Mouse (Mus musculus): ENCODE data around the gene Evi2b. TPM values are rescaled to one million over a fixed set of nuclear protein-coding genes. Genes with fewer than 3 reads are reported as not detected.

The Evi2b gene
- polyA plus RNA-seq, 2 experiments, result 2.5 to 4.6 TPM

DNA sequence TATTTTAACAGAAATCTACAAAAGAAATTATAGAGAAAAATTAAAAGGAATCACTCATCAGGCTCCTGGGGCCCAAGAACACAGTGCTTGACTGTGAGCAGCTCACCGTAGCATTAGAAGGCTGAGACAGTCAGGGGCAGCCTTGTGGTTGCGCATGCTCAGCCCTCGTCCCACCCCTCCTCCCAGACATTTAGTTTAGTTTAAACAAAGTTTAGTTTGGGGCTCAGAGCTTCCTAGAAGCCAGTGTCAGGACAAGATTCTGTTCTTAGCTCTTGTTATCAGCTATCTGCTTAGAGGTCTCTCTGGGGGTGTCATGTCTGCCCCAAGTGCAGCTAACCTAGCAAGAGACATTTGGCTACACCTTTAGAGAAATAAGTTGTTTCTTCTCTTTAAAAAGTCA, 5.0 kb upstream of the Evi2b start:
- Histone ChIP-seq H3K4me3 (replicated peaks; ENCODE audit: low read length) (no peak overlapping the region), H3K9me3 (ENCODE audit: control insufficient read depth, low read length) (no peaks in the 10 kb centered on the region), H3K27me3 (ENCODE audit: control insufficient read depth, insufficient read depth, low read length) (no peaks in the 10 kb centered on the region), H3K27ac (replicated peaks; ENCODE audit: low read depth, low read length) (no peak overlapping the region), H3K4me1 (ENCODE audit: control insufficient read depth, insufficient read depth, low read length) (no peaks in the 10 kb centered on the region), H3K36me3 (ENCODE audit: control insufficient read depth, insufficient read depth, low read length) (peaks cover 35% of the 10 kb centered on the region), H3K9ac (ENCODE audit: low read depth, low read length, severe bottlenecking) (no peak overlapping the region), H3K4me2 (replicated peaks; ENCODE audit: low read depth, low read length, severe bottlenecking) (no peak overlapping the region)
- 93% methylated on average over 3 of the region's 3 CpGs for WGBS
- no peak for TF ChIP-seq POLR2A (IDR thresholded peaks at IDR 0.05; ENCODE audit: borderline replicate concordance, extremely low read depth, insufficient read depth, insufficient read length)
- no peak for DNase-seq (ENCODE audit: low spot score)
- no peak for ATAC-seq (ENCODE audit: low FRiP score, low read depth)

DNA sequence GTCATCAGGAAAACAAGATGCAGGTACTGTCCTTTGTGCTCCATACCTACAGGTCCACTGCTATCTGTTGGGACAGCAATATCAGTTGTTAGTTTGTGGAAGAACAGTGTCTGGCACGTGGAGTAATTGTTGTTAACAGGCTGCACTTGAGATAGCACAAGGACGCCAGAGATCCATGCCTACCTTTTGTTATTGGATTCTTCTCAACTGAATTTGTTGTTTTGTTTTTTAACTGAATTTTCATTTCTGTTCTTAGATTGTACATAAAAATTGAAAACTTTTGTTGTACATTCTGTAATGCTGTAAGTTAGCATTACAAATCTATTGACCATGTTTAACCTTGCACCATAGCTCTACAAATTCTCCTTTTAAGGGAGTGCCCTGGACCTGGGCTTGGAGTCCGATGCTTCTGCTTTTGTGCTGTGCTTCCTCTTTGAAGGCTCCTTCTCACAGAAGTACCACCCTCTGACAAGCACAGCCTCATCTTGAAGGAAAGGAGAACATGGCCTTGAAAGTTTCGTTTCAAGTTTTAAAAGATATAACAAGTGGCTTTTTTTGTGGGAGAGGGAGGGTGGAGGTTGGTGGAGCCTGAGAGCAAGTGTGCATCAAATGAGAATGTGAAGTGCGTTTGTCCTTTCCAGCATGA, 4.3 kb upstream of the Evi2b start:
- WGBS, result 88% methylated on average over 5 of the region's 5 CpGs
- Histone ChIP-seq H3K9me3 (ENCODE audit: control insufficient read depth, low read length) (no peaks in the 10 kb centered on the region), H3K4me3 (replicated peaks; ENCODE audit: low read length) (no peak overlapping the region), H3K27me3 (ENCODE audit: control insufficient read depth, insufficient read depth, low read length) (no peaks in the 10 kb centered on the region), H3K9ac (ENCODE audit: low read depth, low read length, severe bottlenecking) (no peak overlapping the region), H3K4me2 (replicated peaks; ENCODE audit: low read depth, low read length, severe bottlenecking) (no peak overlapping the region), H3K36me3 (ENCODE audit: control insufficient read depth, insufficient read depth, low read length) (peaks cover 33% of the 10 kb centered on the region), H3K4me1 (ENCODE audit: control insufficient read depth, insufficient read depth, low read length) (no peaks in the 10 kb centered on the region), H3K27ac (replicated peaks; ENCODE audit: low read depth, low read length) (no peak overlapping the region)
- TF ChIP-seq POLR2A (IDR thresholded peaks at IDR 0.05; ENCODE audit: borderline replicate concordance, extremely low read depth, insufficient read depth, insufficient read length), result no peak
- ATAC-seq (ENCODE audit: low FRiP score, low read depth) (no peak), DNase-seq (ENCODE audit: low spot score) (no peak)

DNA sequence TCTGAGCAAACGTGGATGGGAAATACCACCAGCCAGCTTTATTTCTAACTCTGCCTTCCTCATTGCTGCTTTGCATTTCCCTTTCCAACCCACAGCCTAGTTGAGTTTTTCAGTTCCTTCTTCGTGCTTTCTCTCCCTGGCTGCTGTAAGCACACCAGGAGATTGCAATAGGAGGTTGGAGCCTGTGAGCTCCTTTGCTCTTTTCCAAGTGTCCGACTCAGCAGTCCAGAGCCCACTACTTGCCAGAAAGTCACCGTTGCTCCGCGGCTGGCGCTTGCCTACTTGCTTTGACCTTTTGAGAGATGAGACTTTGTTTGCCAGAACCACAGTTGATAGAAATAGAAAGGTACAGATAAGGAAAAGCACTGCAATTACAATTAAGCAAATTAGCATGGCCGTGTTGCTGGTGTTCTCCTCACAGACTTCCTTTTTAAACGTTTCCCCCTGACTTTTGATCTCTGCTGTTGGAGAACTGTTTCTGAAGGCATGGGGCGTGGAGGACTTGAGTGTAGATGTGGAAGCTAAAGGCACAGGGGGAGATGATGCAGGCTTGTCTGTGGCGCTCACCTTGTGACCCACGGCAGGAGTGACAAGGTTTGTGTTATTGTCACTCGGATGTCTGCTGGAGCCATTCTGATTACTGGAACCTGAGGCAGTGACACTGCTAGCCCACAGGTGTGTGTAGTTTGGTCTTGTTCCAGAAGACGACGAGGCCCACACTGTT, 3.6 kb upstream of the Evi2b start:
- 78% methylated on average over 15 of the region's 15 CpGs for WGBS
- DNase-seq (ENCODE audit: low spot score), result no peak

DNA sequence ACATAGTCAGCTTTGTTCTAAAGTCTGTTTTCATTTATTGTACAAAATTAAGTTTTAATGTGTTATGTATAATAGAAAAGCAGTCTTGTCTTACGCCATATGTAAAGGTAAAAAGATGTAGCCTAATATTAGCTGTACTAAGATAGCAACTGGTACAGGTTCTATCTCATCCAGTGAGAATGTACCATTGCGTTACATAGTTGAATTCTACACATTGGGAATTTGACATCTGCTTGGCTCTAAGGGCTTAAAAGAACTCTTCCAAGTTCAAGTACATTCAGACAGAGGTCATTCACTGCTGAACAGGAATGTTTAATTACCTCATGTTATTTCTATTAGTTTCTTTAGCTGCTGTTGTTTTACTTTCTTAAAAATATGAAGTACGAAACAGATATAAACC, 3.0 kb upstream of the Evi2b start:
- H3K27me3 ChIP-seq (ENCODE audit: control insufficient read depth, insufficient read depth, low read length), result no peaks in the 10 kb centered on the region
- no peak for TF ChIP-seq POLR2A (IDR thresholded peaks at IDR 0.05; ENCODE audit: borderline replicate concordance, extremely low read depth, insufficient read depth, insufficient read length)
- H3K9me3 ChIP-seq (ENCODE audit: control insufficient read depth, low read length), result no peaks in the 10 kb centered on the region
- no peak overlapping the region for H3K9ac ChIP-seq (ENCODE audit: low read depth, low read length, severe bottlenecking)
- no peak overlapping the region for H3K4me2 ChIP-seq (replicated peaks; ENCODE audit: low read depth, low read length, severe bottlenecking)
- H3K4me1 ChIP-seq (ENCODE audit: control insufficient read depth, insufficient read depth, low read length), result no peaks in the 10 kb centered on the region
- WGBS, result 94% methylated on average over 3 of the region's 3 CpGs
- H3K36me3 ChIP-seq (ENCODE audit: control insufficient read depth, insufficient read depth, low read length), result peaks cover 30% of the 10 kb centered on the region
- DNase-seq (ENCODE audit: low spot score) (no peak), ATAC-seq (ENCODE audit: low FRiP score, low read depth) (no peak)
- no peak overlapping the region for H3K27ac ChIP-seq (replicated peaks; ENCODE audit: low read depth, low read length)
- H3K4me3 ChIP-seq (replicated peaks; ENCODE audit: low read length), result no peak overlapping the region

More for the DNA sequence above, 3.6 kb upstream of the Evi2b start:
- no peaks in the 10 kb centered on the region for H3K4me1 ChIP-seq (ENCODE audit: control insufficient read depth, insufficient read depth, low read length)
- peaks cover 33% of the 10 kb centered on the region for H3K36me3 ChIP-seq (ENCODE audit: control insufficient read depth, insufficient read depth, low read length)
- no peaks in the 10 kb centered on the region for H3K27me3 ChIP-seq (ENCODE audit: control insufficient read depth, insufficient read depth, low read length)
- H3K9me3 ChIP-seq (ENCODE audit: control insufficient read depth, low read length), result no peaks in the 10 kb centered on the region
- no peak overlapping the region for H3K4me2 ChIP-seq (replicated peaks; ENCODE audit: low read depth, low read length, severe bottlenecking)
- H3K9ac ChIP-seq (ENCODE audit: low read depth, low read length, severe bottlenecking), result no peak overlapping the region
- no peak for TF ChIP-seq POLR2A (IDR thresholded peaks at IDR 0.05; ENCODE audit: borderline replicate concordance, extremely low read depth, insufficient read depth, insufficient read length)
- no peak overlapping the region for H3K4me3 ChIP-seq (replicated peaks; ENCODE audit: low read length)
- ATAC-seq (ENCODE audit: low FRiP score, low read depth), result no peak
- no peak overlapping the region for H3K27ac ChIP-seq (replicated peaks; ENCODE audit: low read depth, low read length)

DNA sequence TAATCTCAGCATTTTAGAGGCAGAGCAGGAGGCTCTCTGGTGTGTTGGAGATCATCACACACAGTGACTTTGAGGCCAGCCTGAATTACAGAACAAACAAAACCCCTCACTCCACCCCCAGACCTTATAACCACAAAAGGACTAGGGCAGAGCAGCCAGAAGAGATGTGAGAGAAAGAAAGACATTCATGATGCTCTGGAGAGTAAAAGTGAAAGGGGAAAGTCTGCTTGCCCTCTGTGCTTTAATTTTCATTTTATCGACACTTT, 681 bp upstream of the Evi2b start:
- ATAC-seq (ENCODE audit: low FRiP score, low read depth) (no peak), DNase-seq (ENCODE audit: low spot score) (no peak)
- Histone ChIP-seq H3K9me3 (ENCODE audit: control insufficient read depth, low read length) (no peaks in the 10 kb centered on the region), H3K27ac (replicated peaks; ENCODE audit: low read depth, low read length) (no peak overlapping the region), H3K36me3 (ENCODE audit: control insufficient read depth, insufficient read depth, low read length) (peaks cover 17% of the 10 kb centered on the region), H3K4me2 (replicated peaks; ENCODE audit: low read depth, low read length, severe bottlenecking) (no peak overlapping the region), H3K4me1 (ENCODE audit: control insufficient read depth, insufficient read depth, low read length) (no peaks in the 10 kb centered on the region), H3K27me3 (ENCODE audit: control insufficient read depth, insufficient read depth, low read length) (no peaks in the 10 kb centered on the region), H3K9ac (ENCODE audit: low read depth, low read length, severe bottlenecking) (no peak overlapping the region), H3K4me3 (replicated peaks; ENCODE audit: low read length) (no peak overlapping the region)
- WGBS, result 88% methylated on average over 1 of the region's 1 CpGs
- no peak for TF ChIP-seq POLR2A (IDR thresholded peaks at IDR 0.05; ENCODE audit: borderline replicate concordance, extremely low read depth, insufficient read depth, insufficient read length)

Measured in limb, embryonic 14.5 days (tissue).